Mouse (Mus musculus): ENCODE data around the gene Slx4ip.

DNA sequence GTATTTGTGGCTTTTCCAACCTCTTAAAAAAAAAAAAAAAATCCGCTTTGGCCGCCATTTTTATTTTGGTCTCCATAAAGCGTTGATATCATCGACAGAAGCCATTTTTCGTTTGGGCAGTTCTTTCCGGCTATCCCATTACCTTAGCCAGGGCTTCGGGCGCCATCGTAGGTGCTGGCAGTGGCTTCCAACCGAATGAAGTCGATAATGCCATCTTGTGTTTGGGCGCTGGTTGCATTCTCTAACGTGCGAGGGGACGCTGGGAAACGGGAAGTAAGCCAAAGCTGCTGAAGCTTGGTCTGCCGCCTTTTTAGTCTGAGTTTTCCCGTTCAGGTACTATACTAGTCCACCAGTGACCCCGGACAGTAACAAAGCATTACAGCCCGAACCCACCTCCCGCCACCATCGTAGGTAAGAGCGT lies 943 bp downstream of the Slx4ip start:
- TF ChIP-seq CTCF (IDR thresholded peaks at IDR 0.05; ENCODE audit: control insufficient read depth, insufficient read depth, insufficient read length) (no peak), MYOD1 (IDR thresholded peaks at IDR 0.05; ENCODE audit: control insufficient read depth, insufficient read length, low read depth) (no peak), USF1 (IDR thresholded peaks at IDR 0.05; ENCODE audit: low read depth) (no peak)
